Mouse (Mus musculus) common myeloid progenitor, adult 5-6 weeks (primary cell): ENCODE measurements at regions not wholly inside any gene's neighbourhood (a gene's known extent, or its start where the extent isn't known, plus 50 kb on each side); places are given as distances from the start of the nearest gene placed in this dataset.
A peak's percentile ranks its signal among the peaks of the same experiment; 100 is the strongest.
"Not testable (repeated sequence)": the region's sequence is repeated elsewhere in the genome, so short reads cannot be mapped to it uniquely, and the experiment has no call there.

Experiments used
- ATAC-seq: replicated peaks from 2 replicates; pipeline ENCODE4 v1.8.0; 2016; ENCODE audit warnings: low read depth, mild to moderate bottlenecking, moderate TSS enrichment, inconsistent platforms; ENCODE audit not compliant: poor library complexity, severe bottlenecking

DNA sequence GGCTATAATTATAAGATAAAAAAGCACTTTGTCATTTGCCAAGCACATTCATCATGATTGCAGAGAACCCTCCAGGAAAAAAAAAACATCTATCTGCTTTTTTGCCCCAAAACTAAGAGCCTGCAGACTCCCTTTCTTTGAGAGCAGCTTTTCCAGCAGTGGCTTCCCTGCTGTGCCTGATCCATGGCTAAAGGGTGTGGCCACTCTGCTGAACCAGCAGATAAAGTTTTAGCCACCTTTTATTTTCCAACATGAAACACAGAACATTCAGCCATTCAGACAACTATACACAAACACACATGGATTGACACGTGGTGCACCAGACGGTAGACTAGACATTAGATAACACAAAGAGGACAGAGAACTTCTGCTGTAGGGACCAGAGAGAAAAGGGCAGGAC lies 164.9 kb upstream of the Klf6 start:
- no peak for ATAC-seq

DNA sequence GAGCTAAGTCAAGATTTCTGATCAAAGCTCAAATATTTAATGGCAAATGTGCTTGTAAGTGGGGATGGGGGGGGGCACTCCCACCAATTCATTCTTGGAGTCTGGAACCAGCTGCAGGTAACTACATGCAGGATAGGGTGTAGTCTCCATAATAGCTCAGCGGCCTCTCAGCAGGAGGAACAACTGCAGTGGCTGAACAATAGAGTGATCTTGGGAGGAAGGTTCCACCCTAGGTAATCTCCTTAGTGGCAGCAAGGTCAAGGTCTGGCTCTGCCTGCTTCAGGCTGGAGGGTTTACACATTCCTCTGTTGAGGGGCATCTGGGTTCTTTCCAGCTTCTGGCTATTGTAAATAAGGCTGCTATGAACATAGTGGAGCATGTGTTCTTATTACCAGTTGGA lies 164.0 kb upstream of the Klf6 start:
- not testable (repeated sequence) for ATAC-seq

DNA sequence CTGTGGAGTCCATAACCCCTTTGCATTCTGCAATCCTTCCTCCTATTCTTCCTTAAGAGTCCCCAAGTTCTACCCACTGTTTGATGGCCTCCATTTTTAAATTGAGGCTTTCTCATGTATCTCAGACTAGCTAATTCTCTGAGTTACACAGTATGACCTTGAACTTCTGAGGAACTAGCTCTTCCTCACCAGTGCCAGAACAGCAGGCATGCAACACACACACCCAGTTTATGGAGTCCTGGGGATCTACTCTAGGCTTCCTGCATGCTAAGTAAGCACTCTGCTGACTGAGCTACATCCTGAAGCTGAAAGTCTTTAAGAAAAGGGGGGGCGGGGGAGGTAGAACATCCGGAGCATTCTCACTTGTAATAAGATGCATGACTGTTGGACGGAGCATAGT lies 159.2 kb upstream of the Klf6 start:
- no peak for ATAC-seq

DNA sequence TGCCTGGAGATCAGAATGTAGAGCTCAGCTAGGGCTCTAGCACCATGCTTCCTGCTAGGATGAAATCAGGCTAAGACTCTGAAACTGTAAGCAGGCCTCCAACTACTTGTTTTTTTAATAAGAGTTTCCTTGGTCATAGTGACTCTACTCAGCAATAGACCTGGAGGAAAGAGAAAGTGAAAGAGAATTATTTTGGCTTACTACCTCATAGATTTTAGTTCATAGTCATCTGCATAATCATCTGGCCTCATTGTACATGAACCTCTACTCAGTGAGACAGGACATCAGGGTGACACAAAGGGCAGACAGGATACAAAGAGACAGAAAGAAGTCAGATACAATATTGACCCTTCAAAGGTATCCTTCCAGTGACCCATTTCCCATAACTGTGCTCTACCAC lies 156.3 kb upstream of the Klf6 start:
- no peak for ATAC-seq

DNA sequence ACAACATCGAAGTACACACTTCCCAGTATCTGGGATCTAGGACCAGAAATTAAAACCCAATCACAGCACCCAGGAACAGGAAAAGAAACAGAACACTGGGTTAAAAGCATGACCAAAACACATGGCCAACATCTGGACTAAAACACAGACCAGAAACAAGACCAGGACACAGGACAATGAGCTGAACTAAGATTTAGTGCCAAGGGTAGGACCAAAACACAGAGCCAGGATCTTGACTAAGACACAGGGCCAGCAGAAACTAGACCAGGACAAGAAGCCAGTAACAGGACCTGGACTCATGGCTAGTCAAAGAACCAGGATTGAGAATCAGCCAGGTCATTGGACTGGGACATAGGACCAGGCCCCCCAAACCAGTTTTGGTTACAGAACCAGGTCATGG lies 149.6 kb upstream of the Klf6 start:
- no peak for ATAC-seq

DNA sequence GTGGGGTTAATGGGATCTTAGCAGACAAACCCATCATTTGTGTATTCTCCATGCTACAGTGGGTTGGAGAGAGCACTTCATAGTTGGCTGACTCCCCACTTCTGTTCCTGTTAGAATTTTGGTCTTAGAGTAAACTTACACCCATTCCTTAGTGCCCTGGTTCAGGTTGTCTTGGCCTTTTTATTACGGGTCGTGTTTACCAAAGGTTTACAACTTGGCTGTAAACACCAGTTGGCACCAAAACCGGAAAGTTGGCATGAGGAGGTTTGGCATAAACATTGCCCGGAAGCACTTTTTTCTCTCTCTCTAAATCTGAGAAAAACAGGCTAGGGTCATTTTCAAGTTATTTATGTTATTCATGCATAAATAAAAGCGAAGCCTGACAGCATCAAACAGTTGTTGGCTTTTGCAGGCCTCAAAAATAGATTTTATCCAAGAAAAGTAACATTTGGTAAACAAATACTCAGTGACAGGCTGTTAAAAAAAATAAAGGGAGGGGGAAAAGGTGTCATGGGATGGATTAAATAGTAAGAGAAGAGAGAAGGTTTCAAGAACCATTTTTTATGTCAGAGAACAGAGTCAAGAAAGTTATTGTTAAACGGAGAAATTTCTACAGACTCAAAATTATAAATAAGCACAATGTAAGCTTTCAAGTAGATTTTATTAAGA lies 148.0 kb upstream of the Klf6 start:
- no peak for ATAC-seq

DNA sequence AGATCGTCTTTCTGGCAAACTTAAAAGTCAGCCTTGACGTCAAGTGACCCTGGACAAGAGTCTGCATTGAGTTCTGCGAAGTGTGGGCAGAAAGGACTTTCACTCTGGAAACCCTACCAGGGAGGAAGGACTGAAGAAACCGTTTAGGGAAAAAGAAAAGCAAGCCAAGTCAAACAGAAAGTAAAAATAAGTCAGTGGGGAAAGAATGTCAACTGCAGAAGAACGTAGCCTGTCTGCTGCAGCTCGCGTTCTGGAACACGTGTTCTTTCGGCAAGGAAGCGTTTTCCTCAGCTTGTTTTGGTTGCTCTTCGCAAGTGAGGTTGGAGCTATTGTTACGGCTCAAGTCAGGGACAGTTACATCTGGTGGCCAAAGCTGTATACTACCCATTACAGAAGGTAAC lies 147.1 kb upstream of the Klf6 start:
- ATAC-seq: peak; percentile 61

DNA sequence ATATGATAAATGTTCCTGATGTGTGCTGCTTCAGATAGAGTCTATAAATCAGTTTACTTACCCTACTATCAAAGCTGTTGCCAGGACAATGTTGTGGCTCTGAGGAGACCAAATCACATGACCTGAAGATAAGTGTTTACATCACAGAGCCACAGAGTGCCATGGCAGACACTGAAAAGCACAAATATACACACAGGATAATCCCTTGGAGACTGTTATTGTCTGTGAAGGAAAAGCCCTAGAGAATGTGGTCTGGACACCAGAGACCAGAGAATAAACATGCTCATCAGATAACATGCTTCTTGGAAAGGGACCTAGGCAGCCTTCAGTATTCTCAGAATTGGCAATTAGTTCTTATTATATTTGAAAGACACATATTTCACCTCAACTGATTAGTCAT lies 146.5 kb upstream of the Klf6 start:
- peak; percentile 22; the same call in 1 of the 2 replicates for ATAC-seq

DNA sequence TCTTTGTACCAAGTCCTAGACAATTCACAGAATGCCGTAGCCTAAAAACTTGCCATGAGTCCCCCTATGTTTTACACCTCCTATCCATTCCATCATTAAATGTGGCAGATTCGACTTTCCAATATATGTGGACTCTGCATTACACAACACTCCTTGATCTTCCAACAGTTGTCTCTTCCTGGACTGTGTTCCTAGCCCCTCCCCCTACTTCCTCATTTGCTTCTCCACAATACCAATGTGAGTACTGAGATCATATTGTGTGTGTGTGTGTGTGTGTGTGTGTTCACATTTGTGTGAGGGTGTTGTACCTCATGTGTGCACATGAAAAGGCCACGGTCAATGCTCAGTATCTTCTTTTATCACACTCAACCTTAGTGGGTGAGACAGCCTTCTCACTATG lies 144.5 kb upstream of the Klf6 start:
- ATAC-seq: peak; percentile 70

DNA sequence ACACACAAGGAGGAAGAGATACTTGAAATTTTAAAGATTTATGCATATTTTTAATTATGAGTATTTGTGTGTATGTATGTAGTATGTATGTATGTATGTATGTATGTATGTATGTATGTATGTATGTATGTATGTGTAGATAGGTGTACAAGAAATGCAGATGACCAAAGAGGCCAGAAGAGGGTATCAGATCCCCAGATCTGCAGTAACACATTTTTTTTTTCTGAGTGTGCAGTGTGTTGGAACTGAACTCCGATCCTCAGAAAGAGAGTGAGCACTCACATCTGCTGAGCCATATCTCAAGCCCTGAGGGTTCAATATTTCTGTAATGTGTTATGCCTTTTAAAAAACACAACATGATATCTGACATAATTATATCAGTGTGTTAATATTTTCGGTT lies 138.0 kb upstream of the Klf6 start:
- ATAC-seq: no peak

DNA sequence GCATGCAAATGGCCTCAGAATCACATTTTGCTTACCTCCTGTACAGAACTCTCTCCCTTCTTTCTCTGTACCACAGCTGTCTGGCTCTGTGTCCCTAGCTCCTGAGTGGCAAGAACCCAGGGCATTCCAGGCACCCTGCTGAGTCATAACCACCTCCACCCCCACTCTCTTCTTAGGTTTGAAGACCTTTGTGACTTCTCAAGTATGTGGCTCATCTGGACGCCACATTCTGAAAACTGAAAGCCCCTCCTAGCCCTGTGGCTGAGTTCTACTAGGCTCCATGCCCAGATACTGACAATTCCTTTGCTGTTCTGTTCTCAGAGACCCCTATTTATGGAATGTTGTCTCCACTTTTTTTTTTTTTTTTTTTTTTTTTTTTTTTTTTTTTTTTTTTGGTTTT lies 136.9 kb upstream of the Klf6 start:
- ATAC-seq: peak; percentile 47; the same call in 1 of the 2 replicates

DNA sequence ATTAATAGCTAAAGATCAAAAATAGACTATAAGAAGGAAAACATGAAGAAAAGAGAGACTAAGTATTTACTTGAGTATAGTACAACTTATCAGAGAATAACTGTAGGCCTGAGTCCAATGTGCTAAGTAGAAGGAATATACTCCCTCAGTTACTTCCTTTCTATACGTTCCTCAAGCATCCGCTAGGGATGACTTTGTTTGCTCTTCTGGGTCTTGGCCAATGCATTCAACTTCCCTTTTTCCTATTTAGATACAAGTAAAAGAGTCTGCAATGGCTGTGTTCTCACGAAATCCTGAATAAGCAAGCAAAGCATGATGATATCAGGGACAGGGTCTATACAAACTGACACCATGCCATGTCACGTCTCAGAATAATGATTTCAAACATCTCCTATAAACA lies 135.3 kb upstream of the Klf6 start:
- peak; percentile 88 for ATAC-seq

DNA sequence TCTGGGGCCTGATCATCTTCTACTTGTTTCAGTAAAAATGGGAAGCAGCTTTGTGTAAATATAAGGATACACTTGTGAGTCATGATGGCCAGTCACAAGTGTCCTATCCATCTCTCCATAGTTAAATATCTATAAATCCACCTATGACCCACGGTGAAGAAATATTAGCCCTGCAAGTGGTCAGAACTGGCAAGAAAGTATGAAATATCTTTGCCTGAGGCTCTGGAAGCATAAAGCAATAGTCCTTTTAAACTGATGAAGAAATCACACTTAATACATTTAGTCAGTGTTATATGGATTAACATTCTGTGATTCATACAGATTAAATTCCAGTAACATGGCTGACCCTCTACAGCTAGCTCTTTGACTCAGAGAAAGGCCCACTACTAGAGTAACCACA lies 134.8 kb upstream of the Klf6 start:
- no peak for ATAC-seq

DNA sequence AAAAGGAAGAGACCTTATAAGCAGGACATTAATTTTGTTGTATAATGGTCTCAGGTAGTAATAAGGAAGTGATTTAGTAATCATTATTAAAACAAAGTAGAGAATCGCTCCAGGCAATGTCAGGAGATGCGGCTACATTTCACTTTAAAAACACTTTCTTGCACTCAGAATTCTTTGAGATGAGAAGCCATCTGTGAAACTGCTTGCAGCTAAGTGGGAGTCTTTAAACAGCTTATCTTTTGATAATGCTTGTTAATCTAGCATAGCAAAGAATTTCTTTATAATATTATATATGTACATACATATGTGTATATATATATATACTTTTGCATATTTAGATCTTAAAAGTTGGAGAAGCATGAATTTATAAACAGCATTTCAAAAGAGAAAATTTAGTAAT lies 133.1 kb upstream of the Klf6 start:
- no peak for ATAC-seq

DNA sequence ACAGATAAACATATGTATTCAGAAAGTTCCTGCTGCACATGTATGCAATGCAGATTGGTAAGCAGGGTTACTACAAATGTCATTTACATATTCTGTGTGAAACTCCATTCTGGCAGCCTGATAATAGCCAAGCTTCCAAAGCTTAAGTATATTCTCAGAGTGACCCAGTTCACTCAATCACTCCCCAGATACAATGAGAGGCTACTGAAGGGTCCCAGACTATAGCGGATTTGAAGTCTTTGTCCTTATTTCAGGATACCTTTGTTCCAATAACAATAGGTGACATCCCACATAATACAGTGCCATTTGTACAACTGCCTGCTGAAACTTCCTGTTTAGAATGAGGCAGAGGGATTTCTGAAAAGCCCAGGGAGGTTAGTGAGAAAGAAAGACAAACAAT lies 132.5 kb upstream of the Klf6 start:
- ATAC-seq: no peak

DNA sequence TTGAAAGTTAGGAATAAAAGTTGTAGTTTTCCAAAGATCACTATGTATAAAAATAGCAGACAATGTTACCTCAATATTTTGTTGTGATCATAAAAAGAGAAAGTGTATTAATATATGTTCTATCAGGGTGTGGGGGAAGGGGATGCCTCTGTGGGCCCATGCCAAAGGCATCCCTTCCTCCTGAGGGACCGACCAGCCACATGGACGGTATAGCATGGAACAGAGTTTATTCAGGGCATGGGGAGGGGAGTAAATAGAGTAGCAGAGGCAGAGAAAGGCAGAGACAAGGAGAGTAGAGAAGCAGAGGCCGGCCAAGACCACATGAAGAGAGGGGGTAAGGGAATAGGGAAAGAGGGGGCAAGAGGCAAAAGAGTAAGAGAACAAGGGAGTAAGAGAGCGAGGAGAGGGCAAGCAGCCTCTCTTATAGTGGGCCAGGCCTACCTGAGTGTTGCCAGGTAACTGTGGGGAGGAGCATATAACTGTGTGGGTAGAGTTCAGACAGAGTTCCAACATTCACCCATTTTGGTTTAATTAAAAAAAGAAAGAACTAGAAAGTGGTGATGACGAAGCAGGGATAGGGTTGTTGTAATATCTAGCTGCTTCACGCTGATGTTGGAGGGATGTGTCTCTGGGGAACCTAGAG lies 131.7 kb upstream of the Klf6 start:
- no peak for ATAC-seq

DNA sequence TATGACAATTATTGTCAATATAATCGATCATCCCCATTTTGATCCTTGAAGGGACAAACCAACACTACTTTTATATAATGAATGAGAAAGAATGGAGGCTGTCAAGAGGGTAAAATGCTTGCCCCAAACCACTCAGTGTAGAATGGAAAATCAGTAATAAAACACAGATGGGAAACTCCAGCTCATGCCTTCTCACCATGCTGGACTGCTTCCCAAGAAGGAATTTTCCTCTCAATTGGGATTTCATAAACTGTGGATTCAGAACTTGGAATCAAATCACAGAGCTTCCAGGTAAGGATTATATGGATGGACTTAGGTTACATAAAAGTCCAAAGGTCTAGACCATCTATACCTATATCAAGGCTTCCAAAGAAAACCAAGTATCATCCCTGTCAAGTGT lies 129.1 kb upstream of the Klf6 start:
- ATAC-seq: no peak

DNA sequence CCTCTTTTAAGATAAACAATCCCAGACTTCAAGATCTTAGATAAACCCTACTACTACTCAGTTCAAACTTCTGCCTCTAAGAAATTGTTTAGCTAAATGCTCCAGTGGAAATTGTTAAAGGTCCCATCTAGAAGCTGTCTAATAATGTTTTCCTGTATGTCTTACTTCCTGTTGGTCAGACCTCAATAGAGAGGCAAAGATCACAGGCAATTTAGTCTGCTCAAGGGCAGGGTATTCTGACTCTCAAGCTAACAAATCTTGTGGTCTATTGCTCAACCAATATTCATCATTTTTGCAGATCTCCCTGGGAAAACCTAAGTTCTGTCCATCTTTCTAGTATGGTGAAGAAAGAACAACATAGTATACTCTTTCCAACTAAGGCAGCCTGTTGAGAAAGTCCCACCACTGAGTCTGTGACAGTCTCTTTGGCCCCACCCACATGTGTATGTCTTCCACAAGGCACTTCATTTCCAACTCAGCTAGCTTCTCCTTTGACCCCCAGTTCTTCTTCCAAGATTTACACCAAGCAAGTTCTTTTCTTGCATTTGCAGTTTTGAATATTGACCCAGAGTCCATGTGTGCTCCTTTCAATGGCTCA lies 126.2 kb upstream of the Klf6 start:
- peak; percentile 50; the same call in 1 of the 2 replicates for ATAC-seq

DNA sequence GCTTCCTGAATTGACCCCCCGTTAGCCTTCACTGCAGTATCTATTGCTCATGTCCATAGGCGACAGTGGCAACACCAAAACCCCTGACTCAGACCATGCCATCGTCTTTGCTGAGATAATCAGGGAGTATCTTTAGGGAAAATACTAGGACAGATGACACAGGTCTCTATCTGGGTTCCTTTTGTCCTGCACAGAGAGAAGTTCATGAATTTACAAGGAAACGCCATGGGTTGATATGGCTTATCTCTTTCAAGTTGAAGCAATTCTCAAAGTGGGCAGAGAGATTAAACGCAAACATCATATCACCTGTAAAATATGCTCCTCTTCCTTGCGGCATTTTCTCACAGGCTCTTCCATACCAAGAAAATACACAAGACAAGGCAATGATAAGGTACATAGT lies 124.8 kb upstream of the Klf6 start:
- no peak for ATAC-seq

DNA sequence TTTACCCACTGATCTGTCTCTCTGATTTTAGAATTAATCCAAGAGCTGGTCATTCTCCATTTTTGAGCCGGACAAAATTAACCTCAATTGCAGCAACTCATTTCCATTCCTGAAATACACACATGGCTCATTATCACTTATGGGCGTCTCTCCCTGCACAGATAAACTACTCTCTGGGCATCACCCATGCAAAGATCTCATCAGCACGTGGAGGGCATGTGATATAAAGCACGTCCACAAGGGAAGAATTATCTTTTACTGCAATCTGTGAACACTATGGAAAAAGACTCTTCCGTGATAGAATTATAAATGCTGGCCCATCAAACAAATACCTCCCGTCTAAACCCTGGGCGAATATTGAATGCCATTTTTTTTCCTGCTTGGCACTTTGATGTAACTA lies 124.1 kb upstream of the Klf6 start:
- ATAC-seq: no peak

DNA sequence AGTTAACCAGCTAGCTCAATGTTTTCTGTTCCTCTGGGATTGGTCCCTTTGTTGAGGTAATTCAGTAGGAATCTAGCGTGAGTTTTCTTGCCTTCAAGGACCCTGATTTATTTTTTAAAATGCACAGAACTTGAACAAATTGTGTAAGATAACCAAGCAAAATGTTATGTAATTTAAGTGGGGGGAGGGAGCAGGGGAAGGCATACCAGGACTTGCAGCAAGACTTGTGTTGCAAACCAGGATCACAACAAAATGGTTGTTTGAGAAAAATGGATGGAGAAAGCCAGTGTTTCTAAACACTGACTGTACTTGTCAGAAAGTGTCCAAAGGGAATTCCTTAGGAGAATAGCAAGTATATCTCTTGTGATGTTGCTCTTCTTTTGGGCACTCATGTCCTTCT lies 120.5 kb upstream of the Klf6 start:
- ATAC-seq: no peak

DNA sequence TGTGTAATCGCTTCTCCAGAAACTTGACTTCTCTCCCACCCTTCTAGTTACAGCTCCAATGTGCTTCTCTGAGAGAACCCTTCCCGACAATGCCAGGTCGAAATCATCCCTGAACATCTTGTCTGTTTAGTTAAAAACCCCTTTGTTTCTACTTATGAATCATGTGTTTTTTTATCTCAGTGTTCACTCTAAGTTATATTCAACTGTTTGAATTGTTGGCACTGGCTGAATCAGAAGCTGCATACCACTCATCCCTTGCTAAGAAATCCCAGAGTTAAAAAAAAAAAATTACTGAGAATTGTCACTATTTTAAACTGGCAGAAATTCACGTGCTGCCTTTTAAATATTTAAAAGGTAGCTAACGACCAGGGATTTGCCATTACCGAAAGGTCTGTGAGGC lies 116.3 kb upstream of the Klf6 start:
- no peak for ATAC-seq
